Mouse (Mus musculus): ENCODE measurements around the gene Irak4. TPM values are rescaled to one million over a fixed set of nuclear protein-coding genes. Genes with fewer than 3 reads are reported as not detected.

The Irak4 gene
- 1.5 TPM in 2 replicates for polyA plus RNA-seq (2015; fragmentation: Nextera tagmentation; extraction: Ambion mirVana)

DNA sequence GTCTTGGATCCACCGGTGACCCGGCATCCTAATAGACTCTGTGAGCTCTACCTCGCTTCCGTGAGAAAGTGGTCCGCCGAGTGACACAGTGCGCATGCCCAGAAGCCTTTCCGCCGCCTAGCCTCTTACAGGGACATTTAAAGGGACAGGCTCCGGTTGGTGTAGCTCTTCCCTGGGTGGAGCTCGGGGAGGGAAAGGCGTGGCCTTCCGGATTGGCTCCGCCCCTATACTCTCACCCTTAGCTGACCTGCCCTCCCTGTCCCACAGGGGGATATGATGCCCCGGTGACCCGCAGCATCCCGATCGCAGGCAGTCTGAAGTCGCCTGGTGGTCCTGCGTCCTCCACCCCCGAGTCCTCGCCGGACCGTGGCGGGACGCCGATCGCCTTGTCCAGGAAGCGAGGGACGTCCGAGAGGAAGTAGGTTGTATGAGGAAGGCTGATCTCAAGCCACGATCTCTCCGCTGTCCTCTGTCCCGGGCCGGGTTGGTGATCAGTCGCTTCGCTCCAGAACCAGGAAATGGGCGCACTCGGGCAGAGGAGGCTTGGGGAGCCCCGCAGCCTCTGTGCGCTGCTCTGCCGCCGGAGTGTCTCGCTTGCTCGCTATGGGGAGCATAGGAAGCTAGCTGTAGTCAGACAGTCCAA is at the start of gene Irak4, which contains the start of gene Pus7l:
Irak4 (plus strand) TSS at position 235 of the 643 bp plus-strand sequence.
Pus7l (minus strand) TSS at position 139 of the 643 bp plus-strand sequence.
- Histone ChIP-seq H3K4me2 (replicated peaks) (peak within 1 kb of the TSS; percentile 70), H3K4me3 (peak within 1 kb of the TSS; percentile 74), H3K27ac (replicated peaks) (0 out of 2 replicates have a peak within 1 kb of the TSS, but pooled peaks have one; percentile 20), H3K36me3 (no peaks in the 10 kb centered on the region), H3K9me3 (no peaks in the 10 kb centered on the region), H3K9ac (replicated peaks) (peak within 1 kb of the TSS; percentile 53), H3K27me3 (no peaks in the 10 kb centered on the region), H3K4me1 (0 out of 2 replicates have a peak, but pooled peaks cover 11% of the 10 kb centered on the region)
- ATAC-seq (replicated peaks), result peak; percentile 99
- WGBS, result under 1% methylated on average over 45 of the region's 45 CpGs

DNA sequence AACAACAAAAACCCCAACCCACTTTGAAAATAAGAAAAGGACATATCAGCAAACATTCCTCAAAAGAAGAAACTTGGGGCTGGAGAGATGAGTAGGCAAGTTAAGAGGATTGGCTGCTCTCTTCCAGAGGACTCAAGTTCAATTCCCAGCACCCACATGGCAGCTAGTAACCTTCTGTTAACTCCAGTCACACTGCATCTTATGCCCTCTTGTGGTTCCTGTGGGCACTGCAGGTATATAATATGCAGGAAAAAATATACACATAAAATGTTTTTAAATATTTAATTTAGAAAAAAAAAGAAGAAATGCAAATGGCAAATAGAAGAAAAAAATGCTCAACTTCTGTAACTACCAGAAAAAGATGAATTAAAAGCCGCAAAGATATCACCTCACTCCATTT is 49.0 kb upstream of the Irak4 start:
- H3K36me3 ChIP-seq, result no peaks in the 10 kb centered on the region
- no peak for ATAC-seq (replicated peaks)
- no peaks in the 10 kb centered on the region for H3K9me3 ChIP-seq
- H3K27me3 ChIP-seq, result no peaks in the 10 kb centered on the region
- H3K4me1 ChIP-seq, result no peaks in the 10 kb centered on the region
- WGBS, result 96% methylated on average over 1 of the region's 1 CpGs
- no peak overlapping the region for H3K9ac ChIP-seq (replicated peaks)
- H3K4me2 ChIP-seq (replicated peaks), result no peak overlapping the region
- H3K4me3 ChIP-seq, result no peak overlapping the region
- H3K27ac ChIP-seq (replicated peaks), result no peak overlapping the region

DNA sequence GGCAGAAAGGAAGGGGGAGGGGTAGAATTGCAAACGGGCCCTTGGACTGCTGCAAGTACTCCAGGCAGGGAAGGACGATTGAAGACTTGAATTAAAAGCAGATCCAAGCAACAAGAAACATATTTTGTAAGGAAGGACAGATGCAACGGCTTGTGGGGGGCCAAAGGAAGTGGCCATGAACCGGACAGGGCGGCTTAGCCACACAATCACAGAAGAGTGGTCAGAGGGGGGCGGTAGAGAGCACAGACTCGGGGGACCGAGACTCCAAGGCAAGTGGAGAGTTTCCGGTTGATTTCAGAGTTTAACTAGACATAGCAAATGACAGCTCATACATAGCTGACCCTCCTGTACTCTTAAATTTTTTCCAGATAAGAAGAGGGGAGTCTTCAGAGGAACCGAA is 47.5 kb upstream of the Irak4 start:
- H3K9ac ChIP-seq (replicated peaks), result no peak overlapping the region

DNA sequence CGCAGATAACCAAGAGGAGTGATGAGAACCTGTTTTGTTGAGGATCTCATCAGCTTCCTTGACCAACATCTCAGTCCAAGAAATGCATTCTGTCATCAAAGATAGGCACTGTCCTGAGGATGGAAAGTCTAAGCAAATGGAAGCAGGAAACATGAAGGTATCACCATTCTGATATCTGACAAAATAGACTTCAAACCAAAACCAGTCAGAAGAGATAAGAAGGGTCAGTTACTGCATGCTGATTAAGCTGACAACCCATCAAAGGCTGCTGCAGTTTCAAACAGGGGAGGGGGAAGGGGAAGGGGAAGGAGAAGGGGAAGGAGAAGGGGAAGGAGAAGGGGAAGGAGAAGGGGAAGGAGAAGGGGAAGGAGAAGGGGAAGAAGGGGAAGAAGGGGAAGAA is 44.2 kb upstream of the Irak4 start:
- H3K4me2 ChIP-seq (replicated peaks), result no peak overlapping the region
- peaks cover 12% of the 10 kb centered on the region for H3K4me1 ChIP-seq
- H3K9ac ChIP-seq (replicated peaks), result no peak overlapping the region
- ATAC-seq (replicated peaks), result no peak
- H3K27ac ChIP-seq (replicated peaks), result no peak overlapping the region
- H3K27me3 ChIP-seq, result no peaks in the 10 kb centered on the region
- H3K4me3 ChIP-seq, result no peak overlapping the region
- no peaks in the 10 kb centered on the region for H3K9me3 ChIP-seq
- H3K36me3 ChIP-seq, result no peaks in the 10 kb centered on the region
- WGBS, result 89% methylated on average over 1 of the region's 1 CpGs

More for the DNA sequence above, 47.5 kb upstream of the Irak4 start:
- no peak for ATAC-seq (replicated peaks)
- Histone ChIP-seq H3K4me1 (no peaks in the 10 kb centered on the region), H3K4me3 (no peak overlapping the region), H3K4me2 (replicated peaks) (no peak overlapping the region), H3K27me3 (no peaks in the 10 kb centered on the region), H3K9me3 (no peaks in the 10 kb centered on the region), H3K36me3 (no peaks in the 10 kb centered on the region), H3K27ac (replicated peaks) (no peak overlapping the region)
- 75% methylated on average over 10 of the region's 10 CpGs for WGBS

DNA sequence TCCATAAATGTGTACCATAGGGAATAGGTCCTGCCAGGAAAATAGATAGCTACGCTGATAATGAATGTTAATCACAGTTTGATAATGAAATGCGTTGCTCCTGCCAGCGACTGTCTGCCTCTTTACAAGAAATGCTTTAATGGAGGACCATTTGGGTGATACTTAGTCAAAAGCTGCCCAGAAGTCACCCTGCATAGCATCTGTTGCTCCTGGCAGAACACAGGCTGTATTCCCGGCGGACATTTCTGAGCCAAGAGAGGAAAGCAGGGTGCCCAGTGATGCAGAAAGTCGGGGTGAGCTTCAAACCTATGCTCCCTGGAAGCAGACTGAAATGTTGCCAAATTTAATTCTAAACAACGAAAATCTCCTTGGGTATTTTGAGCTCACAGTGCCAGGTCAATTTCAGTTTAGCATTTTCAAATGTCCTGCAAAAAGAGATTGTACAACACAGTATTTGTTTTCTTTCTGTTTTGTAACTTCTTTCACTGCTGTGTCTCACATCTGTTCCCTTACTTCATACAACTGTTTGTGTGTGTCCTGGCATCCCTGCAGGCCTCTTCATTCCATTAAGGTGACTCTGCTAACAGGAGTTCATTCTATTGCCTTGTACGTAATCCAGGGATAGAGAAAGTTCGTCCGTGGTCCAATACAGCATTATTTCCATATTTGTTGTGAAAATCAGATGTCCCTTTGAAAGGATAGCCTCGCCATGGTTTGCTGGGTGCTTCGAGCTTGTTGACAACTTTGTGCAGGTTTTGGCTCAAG is 39.8 kb upstream of the Irak4 start:
- H3K9ac ChIP-seq (replicated peaks), result no peak overlapping the region
- H3K4me2 ChIP-seq (replicated peaks), result no peak overlapping the region
- ATAC-seq (replicated peaks), result peak; percentile 71; the same call in 1 of the 2 replicates
- H3K27me3 ChIP-seq, result no peaks in the 10 kb centered on the region
- WGBS, result 39% methylated on average over 12 of the region's 12 CpGs
- H3K4me3 ChIP-seq, result no peak overlapping the region
- peaks cover 15% of the 10 kb centered on the region for H3K4me1 ChIP-seq
- no peaks in the 10 kb centered on the region for H3K9me3 ChIP-seq
- no peaks in the 10 kb centered on the region for H3K36me3 ChIP-seq
- H3K27ac ChIP-seq (replicated peaks), result no peak overlapping the region

DNA sequence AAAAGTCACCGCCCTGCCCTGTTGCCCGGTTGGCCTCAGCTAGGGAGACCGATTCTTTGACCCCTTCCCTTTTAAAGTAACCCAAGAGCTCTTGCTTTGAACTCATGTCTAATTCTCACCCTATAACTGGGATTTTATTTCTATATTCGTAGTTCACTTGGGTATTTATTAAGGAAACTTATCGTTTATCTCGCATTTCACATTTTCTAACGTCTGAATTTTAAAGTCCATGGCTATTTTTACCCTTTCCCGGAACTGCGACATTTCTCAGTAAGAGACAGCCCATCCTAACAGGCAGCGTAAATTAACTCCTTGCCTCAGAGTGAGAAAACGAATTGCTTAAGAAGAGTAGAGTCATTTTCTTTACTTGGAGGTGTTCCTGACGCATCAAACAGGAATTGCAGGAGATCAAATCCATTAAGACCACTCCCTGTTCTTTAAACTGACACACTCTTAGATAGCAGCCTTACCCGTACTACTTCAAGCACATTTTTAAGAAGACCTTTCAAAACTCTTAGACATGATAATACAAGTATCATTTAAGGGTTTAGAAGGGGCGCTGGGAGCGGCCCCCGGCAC is 25.4 kb upstream of the Irak4 start:
- Histone ChIP-seq H3K36me3 (no peaks in the 10 kb centered on the region; the same call in 1 of the 2 replicates), H3K9me3 (no peaks in the 10 kb centered on the region), H3K4me1 (no peaks in the 10 kb centered on the region), H3K4me2 (replicated peaks) (no peak overlapping the region), H3K27me3 (no peaks in the 10 kb centered on the region), H3K27ac (replicated peaks) (no peak overlapping the region), H3K9ac (replicated peaks) (no peak overlapping the region), H3K4me3 (no peak overlapping the region)
- ATAC-seq (replicated peaks), result no peak
- 77% methylated on average over 16 of the region's 16 CpGs for WGBS

DNA sequence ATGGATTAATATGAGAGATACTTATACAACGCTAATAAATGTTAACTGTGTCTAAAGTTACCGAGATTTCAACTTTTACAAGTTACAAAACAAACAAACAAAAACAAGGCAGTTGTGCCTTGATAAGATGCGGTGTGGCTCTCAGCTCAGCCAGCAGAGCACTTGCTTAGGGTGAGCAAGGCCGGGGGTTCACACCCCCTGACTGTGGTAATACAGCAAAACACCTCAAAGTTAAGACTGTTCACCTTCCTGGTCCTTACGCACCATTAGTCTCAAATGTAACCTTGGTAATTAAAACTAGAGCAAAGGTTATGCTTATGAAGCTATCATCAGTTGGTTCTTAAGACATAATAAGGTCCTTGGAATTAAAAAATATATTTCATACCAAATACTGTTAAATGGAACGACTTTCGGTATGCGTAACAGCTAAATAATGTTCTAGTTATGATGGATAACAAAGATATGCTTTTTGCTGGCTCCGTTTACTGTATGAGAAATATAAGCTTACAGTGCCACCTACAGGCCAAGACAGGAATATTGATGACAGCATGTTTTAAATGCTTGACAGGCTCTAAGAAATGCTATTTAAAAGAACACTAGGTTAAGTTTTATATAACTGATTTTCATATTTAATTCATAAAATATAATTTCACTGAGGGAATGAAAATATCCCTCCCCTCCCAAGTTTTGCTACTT is 23.1 kb upstream of the Irak4 start:
- Histone ChIP-seq H3K4me3 (no peak overlapping the region), H3K36me3 (no peaks in the 10 kb centered on the region; the same call in 1 of the 2 replicates), H3K27me3 (no peaks in the 10 kb centered on the region), H3K27ac (replicated peaks) (no peak overlapping the region), H3K9me3 (no peaks in the 10 kb centered on the region), H3K4me2 (replicated peaks) (no peak overlapping the region), H3K4me1 (no peaks in the 10 kb centered on the region), H3K9ac (replicated peaks) (no peak overlapping the region)
- no peak; the same call in 1 of the 2 replicates for ATAC-seq (replicated peaks)
- 44% methylated on average over 9 of the region's 9 CpGs for WGBS

DNA sequence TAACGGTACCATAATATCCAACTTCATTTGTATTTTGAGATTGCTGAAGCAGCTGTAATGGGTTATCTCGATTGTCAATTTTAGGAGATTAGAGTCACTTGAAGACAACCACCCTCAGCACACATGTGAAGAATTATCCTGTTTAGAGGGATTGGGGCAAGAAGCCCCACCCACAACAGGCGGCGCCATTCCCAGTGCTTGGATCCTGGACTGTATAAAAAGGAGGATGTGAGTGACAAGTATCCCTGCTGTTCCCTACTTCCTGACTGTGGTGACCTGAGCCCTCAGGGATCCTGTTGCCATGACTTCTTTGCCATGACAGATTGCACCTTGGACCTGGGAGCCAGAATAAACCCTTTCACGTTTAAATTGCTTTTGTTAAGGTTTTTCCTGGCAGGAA is 22.5 kb upstream of the Irak4 start:
- 0 out of 2 replicates have a peak, but pooled peaks have one; percentile 46 for ATAC-seq (replicated peaks)
- no peak overlapping the region for H3K4me2 ChIP-seq (replicated peaks)
- no peak overlapping the region for H3K9ac ChIP-seq (replicated peaks)
- H3K36me3 ChIP-seq, result no peaks in the 10 kb centered on the region; the same call in 1 of the 2 replicates
- no peaks in the 10 kb centered on the region for H3K27me3 ChIP-seq
- 75% methylated on average over 5 of the region's 5 CpGs for WGBS
- H3K4me1 ChIP-seq, result no peaks in the 10 kb centered on the region
- no peak overlapping the region for H3K4me3 ChIP-seq
- H3K9me3 ChIP-seq, result no peaks in the 10 kb centered on the region
- no peak overlapping the region for H3K27ac ChIP-seq (replicated peaks)

DNA sequence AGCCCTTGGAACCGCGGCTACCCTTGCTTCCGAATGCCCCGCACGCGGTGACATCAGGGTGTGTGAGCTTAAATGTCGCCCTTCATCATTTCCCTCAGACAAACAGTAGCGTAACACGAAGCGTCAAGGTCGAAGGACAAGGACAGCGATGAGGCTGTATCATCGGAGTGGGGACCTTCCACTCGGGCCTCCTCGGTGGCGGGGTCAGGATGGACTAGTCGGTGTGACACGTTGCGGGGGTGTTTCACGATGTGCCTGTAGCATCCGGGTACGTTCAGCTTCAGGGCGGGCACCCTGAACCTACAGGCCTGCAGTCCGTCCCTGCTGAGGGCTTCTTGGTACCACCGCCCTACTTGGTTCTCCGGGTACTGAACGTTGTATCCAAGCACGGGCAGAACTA is 20.2 kb upstream of the Irak4 start:
- 90% methylated on average over 28 of the region's 28 CpGs for WGBS
- Histone ChIP-seq H3K27me3 (no peaks in the 10 kb centered on the region), H3K9ac (replicated peaks) (no peak overlapping the region), H3K27ac (replicated peaks) (no peak overlapping the region), H3K9me3 (no peaks in the 10 kb centered on the region), H3K4me1 (no peaks in the 10 kb centered on the region), H3K4me2 (replicated peaks) (no peak overlapping the region), H3K36me3 (no peaks in the 10 kb centered on the region; the same call in 1 of the 2 replicates), H3K4me3 (no peak overlapping the region)
- ATAC-seq (replicated peaks), result no peak

DNA sequence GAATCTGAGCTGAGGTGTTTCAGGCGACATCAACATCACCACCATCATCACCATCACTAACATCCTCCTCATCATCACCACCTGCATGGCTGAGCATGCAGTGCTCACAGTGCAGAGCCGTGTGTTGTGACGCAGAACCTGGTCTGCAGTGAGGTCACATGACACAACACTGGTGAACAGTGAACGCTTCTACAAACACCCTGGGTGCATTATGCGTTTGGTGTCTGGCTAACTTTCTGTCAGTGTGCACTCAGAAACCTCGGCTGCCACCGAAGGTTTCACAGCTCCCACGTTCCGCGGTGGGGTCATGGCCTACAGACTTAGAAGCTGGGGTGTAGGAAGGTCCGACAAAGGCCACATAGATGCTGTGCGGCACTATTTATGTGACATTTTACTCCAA is 18.5 kb upstream of the Irak4 start:
- ATAC-seq (replicated peaks), result no peak
- H3K9me3 ChIP-seq, result no peaks in the 10 kb centered on the region
- 85% methylated on average over 12 of the region's 12 CpGs for WGBS

DNA sequence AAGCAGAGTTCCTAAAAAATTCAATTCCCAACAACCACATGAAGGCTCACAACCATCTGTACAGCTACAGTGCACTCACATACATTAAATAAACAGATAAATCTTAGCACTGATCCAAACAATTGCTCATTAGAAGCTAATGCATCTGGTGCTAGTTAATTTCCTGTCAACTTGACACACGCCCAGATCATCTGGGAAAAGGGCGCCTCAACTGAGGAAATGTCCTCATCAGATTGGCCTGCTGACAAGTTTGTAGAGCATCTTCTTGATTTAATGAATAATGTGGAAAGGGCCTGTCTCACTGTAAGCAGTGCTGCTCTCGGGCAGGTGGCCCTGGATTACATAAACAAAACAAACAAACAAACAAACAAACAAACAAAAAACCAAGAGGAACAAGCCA is 12.9 kb upstream of the Irak4 start:
- Histone ChIP-seq H3K9ac (replicated peaks) (no peak overlapping the region), H3K27me3 (no peaks in the 10 kb centered on the region), H3K9me3 (no peaks in the 10 kb centered on the region), H3K4me2 (replicated peaks) (no peak overlapping the region), H3K4me1 (no peaks in the 10 kb centered on the region), H3K36me3 (no peaks in the 10 kb centered on the region), H3K4me3 (no peak overlapping the region), H3K27ac (replicated peaks) (no peak overlapping the region)
- WGBS, result 80% methylated on average over 3 of the region's 3 CpGs
- ATAC-seq (replicated peaks), result no peak

More for the DNA sequence above, 18.5 kb upstream of the Irak4 start:
- Histone ChIP-seq H3K4me1 (no peaks in the 10 kb centered on the region), H3K27me3 (no peaks in the 10 kb centered on the region), H3K9ac (replicated peaks) (no peak overlapping the region), H3K27ac (replicated peaks) (no peak overlapping the region), H3K36me3 (no peaks in the 10 kb centered on the region; the same call in 1 of the 2 replicates), H3K4me3 (no peak overlapping the region), H3K4me2 (replicated peaks) (no peak overlapping the region)
